Mouse (Mus musculus) MEL (cell line): ENCODE results near the gene Cacna1c.

Source experiments
- CTCF ChIP-seq, 3 experiments: IDR thresholded peaks in 2 of 3; conservative IDR thresholded peaks in 1 of 3; 2 replicates each; pipeline ENCODE4 v1.5.1; 2011 to 2012; ENCODE audit warnings: low read length in 3 of 3, low read depth in 2 of 3, mild to moderate bottlenecking in 2 of 3, improper control_type of control experiment in 1 of 3, inconsistent platforms in 1 of 3, mixed read lengths in 1 of 3, moderate library complexity in 1 of 3; ENCODE audit not compliant: control insufficient read depth in 1 of 3, insufficient read depth in 1 of 3, poor library complexity in 1 of 3, severe bottlenecking in 1 of 3
- KAT2A ChIP-seq: conservative IDR thresholded peaks from 2 replicates; pipeline ENCODE4 v1.6.1; 2012; ENCODE audit warnings: low read depth, low read length, improper control_type of control experiment, inconsistent platforms
- MAZ ChIP-seq: IDR thresholded peaks from 2 replicates; pipeline ENCODE4 v1.6.1; 2012; ENCODE audit warnings: low read depth, mild to moderate bottlenecking, inconsistent platforms, low read length, improper control_type of control experiment
- MXI1 ChIP-seq: IDR thresholded peaks from 2 replicates; pipeline ENCODE4 v1.6.1; 2011; ENCODE audit warnings: mild to moderate bottlenecking, low read depth, low read length, improper control_type of control experiment
- NRF1 ChIP-seq: IDR thresholded peaks from 2 replicates; pipeline ENCODE4 v1.6.1; 2014; ENCODE audit warnings: low read depth, mild to moderate bottlenecking, inconsistent platforms, low read length, improper control_type of control experiment, moderate library complexity; ENCODE audit not compliant: poor library complexity, insufficient read depth, severe bottlenecking
- POLR2A ChIP-seq, 2 experiments: IDR thresholded peaks; 2 replicates each; pipeline ENCODE4 v1.6.1; 2011 to 2012; ENCODE audit warnings: low read length in 2 of 2, mild to moderate bottlenecking in 2 of 2, control low read depth in 1 of 2, improper control_type of control experiment in 1 of 2, low read depth in 1 of 2, moderate library complexity in 1 of 2; ENCODE audit not compliant: control insufficient read depth in 1 of 2, insufficient read depth in 1 of 2, poor library complexity in 1 of 2
- USF1 ChIP-seq: IDR thresholded peaks from 2 replicates; pipeline ENCODE4 v1.6.1; 2014; ENCODE audit warnings: low read depth, mild to moderate bottlenecking, inconsistent platforms, low read length, improper control_type of control experiment, moderate library complexity

- TF ChIP-seq POLR2A (IDR thresholded peaks at IDR 0.05; ENCODE audit: control insufficient read depth in 1 of 2, insufficient read depth in 1 of 2, low read depth in 1 of 2, low read length in 2 of 2, poor library complexity in 1 of 2) (no peak), CTCF (IDR thresholded peaks at IDR 0.05 in 2 of 3, conservative IDR thresholded peaks at IDR 0.05 in 1 of 3; ENCODE audit: control insufficient read depth in 1 of 3, insufficient read depth in 1 of 3, low read depth in 2 of 3, low read length in 3 of 3, poor library complexity in 1 of 3, severe bottlenecking in 1 of 3) (no peak), KAT2A (no peak), MXI1 (no peak), MAZ (no peak), USF1 (no peak), NRF1 (no peak)
Observed at GRCm38 (mm10) chr6:118864696-118865620, 331.3 kb downstream of the Cacna1c start.
